Mouse (Mus musculus) cerebellum, adult 11 months (tissue): ENCODE measurements around the gene N4bp2.
A peak's percentile ranks its signal among the peaks of the same experiment; 100 is the strongest.
"Not testable (repeated sequence)": the region's sequence is repeated elsewhere in the genome, so short reads cannot be mapped to it uniquely, and the experiment has no call there.

ENCODE experiments used
- DNase-seq: peaks from one replicate; pipeline ENCODE4 v3.0.0; 2022

N4bp2 gene

GRCm38 (mm10) chr5:65763088-65763915, at the start of gene N4bp2:
Gene N4bp2 (plus strand): TSS chr5:65763521.
- peak; percentile 73 for DNase-seq

DNA sequence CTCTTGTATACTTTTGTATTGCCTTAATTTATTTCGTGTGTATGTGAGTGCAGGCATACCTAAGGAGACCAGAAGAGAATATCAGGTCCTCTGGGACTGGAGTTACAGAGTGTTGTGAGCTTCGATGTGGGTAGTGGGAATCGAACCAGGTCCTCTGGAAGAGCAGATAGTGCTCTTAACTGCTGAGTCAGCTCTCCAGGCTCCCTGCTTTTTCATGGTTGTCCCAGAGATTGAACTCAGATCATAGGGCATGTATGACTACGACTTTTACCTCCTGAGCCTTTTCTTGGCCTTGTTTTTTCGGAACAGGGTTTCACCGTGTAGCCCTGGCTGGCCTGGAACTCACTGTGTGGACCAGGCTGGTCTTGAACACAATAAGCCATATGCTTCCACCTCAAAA, 48.2 kb upstream of the N4bp2 start:
- DNase-seq: no peak

DNA sequence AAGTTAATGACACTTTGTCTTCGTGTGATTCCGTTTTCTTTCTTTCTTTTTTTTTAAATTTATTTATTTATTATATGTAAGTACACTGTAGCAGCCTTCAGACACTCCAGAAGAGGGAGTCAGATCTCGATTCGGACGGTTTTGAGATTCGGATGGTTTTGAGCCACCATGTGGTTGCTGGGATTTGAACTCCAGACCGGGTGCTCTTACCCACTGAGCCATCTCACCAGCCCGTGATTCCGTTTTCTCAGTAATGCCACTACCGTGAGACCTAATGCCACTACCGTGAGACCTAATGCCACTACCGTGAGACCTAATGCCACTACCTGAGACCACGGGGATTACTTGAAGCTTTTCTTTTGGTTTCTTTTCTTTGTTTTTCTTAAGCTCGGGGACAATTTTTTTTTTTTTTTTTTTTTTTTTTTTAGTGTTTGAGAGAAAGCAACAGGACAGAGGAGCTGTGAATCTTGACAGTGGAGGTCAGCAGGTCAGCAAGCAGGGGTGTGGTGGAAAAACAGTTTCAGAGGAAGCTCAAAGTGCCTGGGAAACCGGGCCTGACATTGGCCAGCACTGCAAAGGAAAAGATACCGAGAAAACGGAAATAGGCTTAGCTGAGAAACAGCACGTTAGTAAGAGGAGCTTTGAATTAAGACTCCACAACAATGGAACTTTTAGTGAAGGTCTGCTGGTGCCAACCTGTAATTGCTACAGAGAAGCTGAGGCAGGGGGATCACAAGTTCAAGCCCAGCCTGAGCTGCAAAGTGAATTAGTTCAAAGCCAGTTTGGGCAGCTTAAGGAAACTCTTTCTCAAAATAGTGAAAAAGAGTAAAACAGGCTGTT, 46.0 kb upstream of the N4bp2 start:
- no peak for DNase-seq

- not testable (repeated sequence) for DNase-seq
These were observed 45.5 kb upstream of the N4bp2 start for GRCm38 (mm10) chr5:65717903-65718211.

DNA sequence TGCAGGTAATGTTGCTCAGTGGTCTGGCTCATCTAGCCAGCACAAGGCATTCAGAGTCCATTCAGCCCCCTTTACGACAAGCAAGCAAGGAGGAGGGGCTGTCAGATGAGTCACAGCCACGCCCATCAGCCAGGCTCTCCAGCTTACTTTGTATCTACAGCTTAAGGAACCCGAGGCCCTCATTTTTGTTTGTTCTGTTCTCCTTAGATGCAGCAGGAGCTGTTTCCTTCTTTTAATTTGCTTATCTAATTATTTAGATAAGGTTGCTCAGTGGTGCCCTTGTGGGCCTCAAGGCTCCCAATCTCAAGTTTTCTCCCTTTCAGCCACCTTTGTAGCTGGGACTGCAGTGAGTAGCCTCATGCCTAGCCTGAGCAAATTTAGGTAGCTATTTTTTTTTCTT, 45.0 kb upstream of the N4bp2 start:
- DNase-seq: no peak

GRCm38 (mm10) chr5:65724311-65725054, 38.8 kb upstream of the N4bp2 start:
- DNase-seq: peak; percentile 27

- no peak for DNase-seq
These were observed 31.9 kb upstream of the N4bp2 start for GRCm38 (mm10) chr5:65731173-65732007.

DNA sequence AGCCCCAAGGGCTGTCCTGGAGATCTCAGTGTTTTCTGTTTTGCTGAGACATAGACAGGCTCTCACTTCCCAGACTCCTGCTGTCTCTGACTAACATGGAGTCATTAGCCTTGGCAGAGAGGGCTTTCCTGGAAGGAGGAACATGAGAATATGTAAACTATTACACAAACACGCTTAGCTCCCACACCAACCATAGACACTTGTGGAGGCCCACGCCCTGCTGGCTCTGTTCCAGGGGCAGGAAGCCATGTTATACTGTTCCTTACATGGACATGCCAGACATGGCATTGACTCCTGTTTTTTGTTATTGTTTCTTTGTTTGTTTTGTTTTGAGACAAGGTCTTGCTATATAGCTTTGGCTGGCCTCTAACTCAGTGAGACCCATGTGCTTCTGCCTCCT, 27.7 kb upstream of the N4bp2 start:
- DNase-seq: no peak

DNA sequence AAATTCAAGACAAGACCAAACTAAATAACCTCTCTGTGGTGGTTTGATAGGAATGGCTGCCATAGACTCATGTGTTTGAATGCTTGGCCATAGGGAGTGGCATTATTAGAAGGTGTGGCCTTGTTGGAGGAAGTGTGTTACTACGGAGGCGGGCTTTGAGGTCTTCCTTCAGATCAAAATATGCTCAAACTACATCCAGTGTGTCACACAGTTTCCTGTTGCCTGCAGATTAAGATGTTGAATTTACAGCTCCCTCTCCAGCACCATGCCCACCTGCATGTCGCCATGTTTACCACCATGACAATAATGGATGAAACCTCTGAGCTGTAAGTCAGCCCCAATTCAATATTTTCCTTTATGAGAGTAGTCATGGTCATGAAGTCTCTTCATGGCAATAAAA, 24.0 kb upstream of the N4bp2 start:
- no peak for DNase-seq

- no peak for DNase-seq
These were observed 16.4 kb upstream of the N4bp2 start for GRCm38 (mm10) chr5:65746908-65747307.

DNA sequence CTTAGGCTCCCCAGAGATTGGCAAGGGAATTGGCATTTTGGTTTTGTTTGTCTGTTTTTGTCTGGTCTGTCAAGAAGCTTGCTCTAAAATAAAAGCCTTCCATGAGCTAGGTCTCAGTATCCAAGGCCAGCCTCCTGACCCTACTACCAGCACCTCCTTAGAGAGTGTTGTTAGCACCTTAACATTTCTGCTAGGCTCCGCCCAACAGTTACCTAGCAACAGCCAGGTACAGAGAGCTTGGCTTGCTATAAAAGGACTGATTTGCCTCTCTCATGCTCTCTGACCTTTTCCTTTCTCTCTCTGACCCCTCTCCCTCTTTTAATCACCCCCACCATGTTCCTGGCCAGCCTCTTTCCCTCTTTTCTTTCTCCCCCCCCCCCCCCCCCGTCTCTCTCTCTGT, 14.9 kb upstream of the N4bp2 start:
- DNase-seq: no peak

- DNase-seq: no peak
These were observed 14.4 kb upstream of the N4bp2 start for GRCm38 (mm10) chr5:65748880-65749279.

- no peak for DNase-seq
These were observed 11.3 kb upstream of the N4bp2 start for GRCm38 (mm10) chr5:65752021-65752420.

- DNase-seq: no peak
These were observed 7.5 kb upstream of the N4bp2 start for GRCm38 (mm10) chr5:65755859-65756258.

DNA sequence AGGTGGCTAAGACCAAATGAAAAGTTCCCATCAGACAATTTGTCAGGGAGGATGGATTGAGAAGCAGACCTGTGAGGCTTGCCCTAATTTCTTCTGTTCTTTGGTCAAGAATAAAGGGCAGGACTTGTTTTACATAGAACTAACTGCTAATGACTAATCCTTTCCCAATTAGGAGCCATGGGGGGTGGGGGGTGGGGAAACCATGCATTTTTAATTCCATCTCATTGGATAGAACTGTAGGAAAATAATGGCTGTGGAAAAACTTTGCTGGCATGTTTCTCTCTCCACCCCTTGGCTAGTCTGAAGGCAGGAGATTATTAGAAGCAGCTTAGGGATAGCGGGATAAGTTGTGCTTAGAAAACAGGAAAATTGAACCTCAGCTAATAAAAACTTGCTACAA, 6.2 kb upstream of the N4bp2 start:
- no peak for DNase-seq

DNA sequence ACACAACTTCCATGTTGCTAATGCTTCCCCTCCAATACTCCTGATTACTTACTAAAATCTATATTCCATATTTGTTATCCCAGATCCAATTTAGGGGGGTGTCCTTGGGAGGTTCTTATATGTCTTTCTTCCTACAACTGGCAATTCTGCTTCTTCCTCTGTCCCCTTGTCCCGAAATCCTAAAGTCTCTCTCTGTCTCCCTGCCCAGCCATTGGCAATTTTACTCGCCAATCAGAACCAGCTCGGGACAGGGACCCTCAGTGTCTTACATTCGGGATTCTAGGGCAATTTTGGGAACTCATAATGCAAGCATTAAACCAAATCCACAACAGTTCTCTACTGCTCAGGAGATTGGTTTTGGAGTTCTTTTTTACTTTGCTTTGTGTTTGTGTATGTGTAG, 3.3 kb upstream of the N4bp2 start:
- no peak for DNase-seq

DNA sequence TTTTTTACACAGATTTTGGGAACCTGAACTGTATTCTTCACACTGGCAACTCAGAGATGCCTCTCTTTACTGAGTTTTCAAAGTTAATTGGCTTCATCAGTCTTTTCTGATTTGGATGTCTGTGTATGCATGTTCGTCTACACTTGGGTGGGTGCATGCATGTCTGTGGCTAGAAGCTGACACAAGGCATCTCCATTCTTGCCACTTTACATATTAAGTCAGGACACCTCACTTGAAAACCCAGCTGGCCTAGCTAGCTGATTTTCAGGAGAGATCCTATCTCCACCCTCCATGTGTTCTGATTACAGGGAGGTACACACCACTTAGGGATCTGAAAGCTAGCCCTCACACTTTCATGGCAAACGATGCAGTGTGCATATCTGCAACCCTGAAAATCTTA, 2.7 kb upstream of the N4bp2 start:
- DNase-seq: no peak

DNA sequence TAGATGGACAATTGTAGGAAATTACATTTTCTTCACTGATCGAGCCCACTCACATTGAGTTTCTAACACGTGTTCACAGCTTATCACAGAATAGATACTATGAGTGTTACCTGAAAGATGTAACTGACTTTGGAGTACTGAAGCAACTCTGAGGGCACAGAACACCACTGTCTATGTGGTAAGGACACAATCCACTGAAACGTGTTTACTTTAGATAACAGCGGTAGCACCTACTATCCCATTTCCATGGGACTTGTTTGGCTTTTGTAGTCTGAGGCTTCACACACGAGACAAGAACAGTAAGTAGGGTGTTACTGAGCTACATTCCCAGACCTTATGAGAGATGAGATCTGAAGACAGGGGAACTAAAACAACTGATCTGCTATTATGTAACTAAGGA, 2.3 kb upstream of the N4bp2 start:
- no peak for DNase-seq

GRCm38 (mm10) chr5:65761921-65762320, 1.4 kb upstream of the N4bp2 start:
- no peak for DNase-seq

DNA sequence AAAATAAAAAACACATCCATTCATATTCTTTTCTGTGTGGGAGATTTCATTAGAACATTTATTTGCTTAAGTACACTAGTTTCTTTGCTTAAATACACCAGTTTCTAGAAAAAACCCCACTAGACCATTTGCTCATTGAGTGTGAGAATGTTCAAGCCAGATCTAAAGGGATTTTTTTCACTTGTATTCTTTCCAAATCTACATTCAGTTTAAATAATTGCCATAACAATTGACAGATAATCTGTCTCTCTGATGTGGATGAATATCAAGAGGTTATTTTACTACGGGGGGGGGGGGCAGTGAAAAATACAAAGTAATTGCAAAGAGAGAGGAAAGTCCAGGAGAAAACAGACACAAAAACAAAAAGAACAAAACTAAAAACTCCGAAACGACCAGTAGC, 635 bp upstream of the N4bp2 start:
- no peak for DNase-seq

DNA sequence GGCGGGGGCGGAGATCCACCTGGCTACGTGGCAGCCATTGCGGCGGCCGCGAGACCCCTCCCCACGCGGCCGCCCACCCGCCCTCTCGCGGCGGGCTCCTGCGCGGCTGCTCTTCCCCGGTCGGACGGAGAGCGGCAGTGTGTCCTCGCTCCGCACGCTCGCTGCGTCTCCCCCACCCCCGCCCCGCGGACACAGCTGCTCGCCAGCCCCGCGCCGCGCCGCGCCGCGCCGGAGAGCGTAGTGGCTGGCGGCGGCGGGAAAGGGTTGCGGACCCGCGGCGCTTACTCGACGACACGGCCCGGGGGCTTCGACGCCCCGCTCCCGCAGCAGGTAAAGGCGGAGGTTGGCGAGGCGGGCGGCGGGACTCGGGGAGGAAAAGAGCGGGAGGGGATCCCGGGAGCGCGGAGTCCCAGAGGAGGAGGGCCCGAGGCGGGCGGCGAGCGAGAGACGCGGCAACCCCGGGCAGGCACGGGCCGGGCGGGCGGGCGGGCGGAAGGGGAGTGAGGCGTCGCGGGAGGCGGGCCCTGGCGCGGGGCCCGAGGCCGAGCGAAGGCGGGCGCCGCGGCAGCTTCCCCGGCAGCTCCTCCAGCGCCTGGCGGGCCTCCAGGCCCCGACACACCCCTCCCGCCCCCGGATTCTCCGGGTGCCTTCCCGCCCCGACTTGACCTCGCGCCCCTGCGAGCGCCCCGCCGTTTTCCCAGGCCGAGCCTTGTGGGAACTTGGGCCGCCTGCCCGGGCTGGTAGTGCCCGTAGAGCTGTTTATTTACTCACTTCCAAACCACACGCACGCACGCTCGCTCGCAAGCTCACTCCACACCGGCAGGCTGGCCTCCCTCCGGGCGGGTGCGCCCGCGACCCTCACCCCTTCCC, 830 bp downstream of the N4bp2 start:
- DNase-seq: peak; percentile 70
